In the genomic region with DNA sequence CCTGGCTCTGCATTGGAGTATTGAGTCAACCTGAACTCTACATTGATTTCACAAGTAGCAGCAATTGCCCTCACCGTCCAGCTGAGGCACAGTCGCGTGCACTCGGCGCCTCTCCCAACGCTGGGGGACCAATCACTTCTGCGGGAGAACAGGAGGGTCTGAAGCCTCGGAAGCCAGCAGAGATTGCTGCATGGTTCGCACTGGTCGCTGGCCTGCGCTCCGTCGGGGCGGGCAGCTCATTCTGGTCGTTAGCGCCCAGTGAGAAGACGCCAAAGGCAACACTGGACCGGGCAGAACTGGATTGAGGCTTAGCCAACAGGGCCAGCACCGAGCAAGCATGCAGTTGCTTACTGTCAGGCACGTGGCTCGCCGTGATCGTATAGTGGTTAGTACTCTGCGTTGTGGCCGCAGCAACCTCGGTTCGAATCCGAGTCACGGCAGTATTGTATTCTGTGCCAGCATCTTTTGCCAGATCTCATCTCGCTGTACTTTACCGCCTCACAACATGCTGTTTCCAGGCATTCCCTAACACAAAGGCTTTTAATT, we compare ENCODE assay signal across 8 mouse cellular contexts. TPM values are rescaled to one million over a fixed set of nuclear protein-coding genes. Genes with fewer than 3 reads are reported as not detected.
DNase-seq lines count a peak whose midpoint lies in the region; ATAC-seq and TF ChIP-seq lines count a peak whose summit lies in the region.

No protein-coding gene starts in this region.

- 3% methylated on average over 31 of the region's 31 CpGs for WGBS in embryonic facial prominence, embryonic 14.5 days
- WGBS in limb, embryonic 14.5 days: 5% methylated on average over 31 of the region's 31 CpGs
- WGBS in lung, adult 2 months: 7% methylated on average over 31 of the region's 31 CpGs

- no peak for ATAC-seq in megakaryocyte, adult 5-6 weeks (ENCODE audit: poor library complexity, severe bottlenecking)
- no peak for ATAC-seq in embryonic facial prominence, embryonic 14.5 days (ENCODE audit: low read depth)
- ATAC-seq in limb, embryonic 14.5 days (ENCODE audit: low FRiP score, low read depth): no peak

- no peak for TF ChIP-seq POLR2A in limb, embryonic 14.5 days (IDR thresholded peaks at IDR 0.05; ENCODE audit: borderline replicate concordance, extremely low read depth, insufficient read depth, insufficient read length)
- TF ChIP-seq POLR2A in lung, adult 2 months (IDR thresholded peaks at IDR 0.05; ENCODE audit: borderline replicate concordance, extremely low read depth, low read depth, low read length): no peak

- peak overlapping the region; percentile 79 for H3K4me3 ChIP-seq in megakaryocyte, embryonic 14.5 days (replicated peaks)
- H3K4me3 ChIP-seq in embryonic facial prominence, embryonic 14.5 days (ENCODE audit: low read depth, low read length): no peak overlapping the region
- no peak overlapping the region for H3K4me3 ChIP-seq in limb, embryonic 14.5 days (replicated peaks; ENCODE audit: low read length)
- no peak overlapping the region for H3K4me3 ChIP-seq in lung, adult 2 months (replicated peaks; ENCODE audit: extremely low read depth, low read depth, low read length)

- H3K9ac ChIP-seq in embryonic facial prominence, embryonic 14.5 days (ENCODE audit: low read depth, low read length): no peak overlapping the region
- no peak overlapping the region for H3K9ac ChIP-seq in limb, embryonic 14.5 days (ENCODE audit: low read depth, low read length, severe bottlenecking)

- peak overlapping the region; percentile 38 for H3K4me2 ChIP-seq in embryonic facial prominence, embryonic 14.5 days (ENCODE audit: low read depth, low read length)
- H3K4me2 ChIP-seq in limb, embryonic 14.5 days (replicated peaks; ENCODE audit: low read depth, low read length, severe bottlenecking): 0 out of 2 replicates have a peak overlapping the region, but pooled peaks have one; percentile 16

- H3K36me3 ChIP-seq in megakaryocyte, embryonic 14.5 days (replicated peaks; ENCODE audit: low read length): peaks cover 2% of the 10 kb centered on the region
- no peaks in the 10 kb centered on the region for H3K36me3 ChIP-seq in embryonic facial prominence, embryonic 14.5 days (ENCODE audit: control insufficient read depth, insufficient read depth, low read length)
- 0 out of 2 replicates have a peak, but pooled peaks cover 4% of the 10 kb centered on the region for H3K36me3 ChIP-seq in limb, embryonic 14.5 days (ENCODE audit: control insufficient read depth, insufficient read depth, low read length)
- no peaks in the 10 kb centered on the region for H3K36me3 ChIP-seq in splenic B cell, adult 2 months (ENCODE audit: control insufficient read depth, insufficient read depth, low read length, poor library complexity, severe bottlenecking)

- intact Hi-C loops in gastrocnemius, postnatal 36 days (cut with DNase I): no loop called here

- TF ChIP-seq CTCF in lung, adult 2 months (IDR thresholded peaks at IDR 0.05; ENCODE audit: insufficient read depth, low read length): no peak

- H3K27me3 ChIP-seq in megakaryocyte, embryonic 14.5 days (replicated peaks): peaks cover 51% of the 10 kb centered on the region
- peaks cover 60% of the 10 kb centered on the region for H3K27me3 ChIP-seq in embryonic facial prominence, embryonic 14.5 days (replicated peaks; ENCODE audit: control insufficient read depth, insufficient read depth, low read length)
- peaks cover 38% of the 10 kb centered on the region for H3K27me3 ChIP-seq in limb, embryonic 14.5 days (ENCODE audit: control insufficient read depth, insufficient read depth, low read length)
- H3K27me3 ChIP-seq in splenic B cell, adult 2 months (ENCODE audit: control insufficient read depth, insufficient read depth, low read length, poor library complexity, severe bottlenecking): no peaks in the 10 kb centered on the region

- no peak overlapping the region for H3K27ac ChIP-seq in embryonic facial prominence, embryonic 14.5 days (replicated peaks; ENCODE audit: low read depth, low read length)
- no peak overlapping the region for H3K27ac ChIP-seq in limb, embryonic 14.5 days (replicated peaks; ENCODE audit: low read depth, low read length)

- H3K4me1 ChIP-seq in megakaryocyte, embryonic 14.5 days: peaks cover 22% of the 10 kb centered on the region
- H3K4me1 ChIP-seq in embryonic facial prominence, embryonic 14.5 days (ENCODE audit: control insufficient read depth, insufficient read depth, low read length): no peaks in the 10 kb centered on the region
- no peaks in the 10 kb centered on the region for H3K4me1 ChIP-seq in limb, embryonic 14.5 days (ENCODE audit: control insufficient read depth, insufficient read depth, low read length)
- H3K4me1 ChIP-seq in lung, adult 2 months (ENCODE audit: control insufficient read depth, insufficient read depth, low read length): no peaks in the 10 kb centered on the region

- no peak for DNase-seq in embryonic facial prominence, embryonic 14.5 days (ENCODE audit: low spot score)
- no peak for DNase-seq in limb, embryonic 14.5 days (ENCODE audit: low spot score)
- peak; percentile 17 for DNase-seq in splenic B cell, adult 2 months (ENCODE audit: low read depth, low spot score)
- no peak for DNase-seq in gastrocnemius, postnatal 36 days
- DNase-seq in right cerebral cortex, postnatal 25 days: no peak
- no peak for DNase-seq in lung, adult 2 months

- H3K9me3 ChIP-seq in megakaryocyte, embryonic 14.5 days: peaks cover 36% of the 10 kb centered on the region
- H3K9me3 ChIP-seq in embryonic facial prominence, embryonic 14.5 days (ENCODE audit: control insufficient read depth, low read length): no peaks in the 10 kb centered on the region
- no peaks in the 10 kb centered on the region for H3K9me3 ChIP-seq in limb, embryonic 14.5 days (ENCODE audit: control insufficient read depth, low read length)

RNA-seq across cellular contexts. Expression of a gene that starts 42.3 kb away (rescaled TPM):
- not detected in 2 replicates for polyA plus RNA-seq in megakaryocyte, embryonic 14.5 days (2012; ENCODE audit: insufficient read depth, low replicate concordance)
- total RNA-seq in megakaryocyte, adult 5-6 weeks (2015): not detected in 2 replicates
- total RNA-seq in megakaryocyte, adult 5-6 weeks (2017): not detected in 2 replicates
- polyA plus RNA-seq in embryonic facial prominence, embryonic 14.5 days (2014; fragmentation: Nextera tagmentation; extraction: Ambion mirVana): not detected in 2 replicates
- 0.10 TPM in 1 of 2 replicates, not detected in the other for polyA plus RNA-seq in limb, embryonic 14.5 days (2012; rRNA removed)
- 0.40 TPM in 1 of 2 replicates, not detected in the other for polyA plus RNA-seq in limb, embryonic 14.5 days (2014; fragmentation: Nextera tagmentation; extraction: Ambion mirVana)
- total RNA-seq in gastrocnemius, postnatal 36 days (2021): not detected
- not detected in 2 replicates for polyA plus RNA-seq in lung, adult 2 months (2012; rRNA removed)
